Mouse (Mus musculus) liver, embryonic 13.5 days (tissue): ENCODE measurements at regions not wholly inside any gene's neighbourhood (a gene's known extent, or its start where the extent isn't known, plus 50 kb on each side); places are given as distances from the start of the nearest gene placed in this dataset.

Experiments used
- ATAC-seq: fragments of 200-750 bp; cut with Nextera tagmentation; 2 replicates; pipeline ENCODE4 v1.8.0; 2017; ENCODE audit warnings: low read depth, mild to moderate bottlenecking, moderate number of reproducible peaks, moderate library complexity
- DNase-seq: peaks from one replicate; pipeline ENCODE4 v3.0.0; 2022
- H3K27ac ChIP-seq: fragments of 300-500 bp; sonication (generic); 2 replicates; pipeline ENCODE4 v1.5.1; 2015; ENCODE audit warnings: moderate library complexity, mild to moderate bottlenecking, inconsistent platforms
- H3K27me3 ChIP-seq: fragments of 300-500 bp; sonication (generic); 2 replicates; pipeline ENCODE4 v1.6.1; 2015; ENCODE audit warnings: mild to moderate bottlenecking, inconsistent platforms
- H3K36me3 ChIP-seq: fragments of 300-500 bp; sonication (generic); 2 replicates; pipeline ENCODE4 v1.6.1; 2015; ENCODE audit warnings: mild to moderate bottlenecking, inconsistent platforms
- H3K4me1 ChIP-seq: fragments of 300-500 bp; sonication (generic); replicated peaks from 2 replicates; pipeline ENCODE4 v1.6.1; 2015; ENCODE audit warnings: inconsistent platforms
- H3K4me2 ChIP-seq: fragments of 300-500 bp; sonication (generic); 2 replicates; pipeline ENCODE4 v1.6.1; 2015; ENCODE audit warnings: inconsistent platforms, mild to moderate bottlenecking, moderate library complexity
- H3K4me3 ChIP-seq: fragments of 300-500 bp; sonication (generic); replicated peaks from 2 replicates; pipeline ENCODE4 v1.5.1; 2015; ENCODE audit warnings: mild to moderate bottlenecking, inconsistent platforms
- H3K9ac ChIP-seq: fragments of 300-500 bp; sonication (generic); 2 replicates; pipeline ENCODE4 v1.6.1; 2015; ENCODE audit warnings: mild to moderate bottlenecking, inconsistent platforms
- H3K9me3 ChIP-seq: fragments of 300-500 bp; sonication (generic); replicated peaks from 2 replicates; pipeline ENCODE4 v1.6.1; 2016; ENCODE audit warnings: inconsistent platforms
- WGBS: fragments of 180-500 bp; shearing (Covaris S2); methylation state at CpG from one replicate; pipeline ENCODE4 v1.1.7; 2015; ENCODE audit not compliant: insufficient replicate concordance; 5-methylcytosine and 5-hydroxymethylcytosine counted together

- Histone ChIP-seq H3K9ac (no peak overlapping the region), H3K4me1 (0 out of 2 replicates have a peak, but pooled peaks cover 3% of the 10 kb centered on the region), H3K9me3 (no peaks in the 10 kb centered on the region), H3K36me3 (no peaks in the 10 kb centered on the region), H3K27me3 (no peaks in the 10 kb centered on the region), H3K4me3 (no peak overlapping the region), H3K4me2 (no peak overlapping the region), H3K27ac (no peak overlapping the region)
- no peak for ATAC-seq
- no peak for DNase-seq
- WGBS = 66% methylated on average over 3 of the region's 3 CpGs
Measured at GRCm38 (mm10) chr8:115440151-115440550, 267.4 kb downstream of the Maf start.

- no peaks in the 10 kb centered on the region for H3K27me3 ChIP-seq
- H3K4me3 ChIP-seq = no peak overlapping the region
- 63% methylated on average over 5 of the region's 5 CpGs for WGBS
- no peak overlapping the region for H3K27ac ChIP-seq
- no peak for DNase-seq
- no peak for ATAC-seq
- H3K9me3 ChIP-seq = no peaks in the 10 kb centered on the region
- H3K36me3 ChIP-seq = no peaks in the 10 kb centered on the region
- 0 out of 2 replicates have a peak, but pooled peaks cover 3% of the 10 kb centered on the region for H3K4me1 ChIP-seq
- no peak overlapping the region for H3K9ac ChIP-seq
- no peak overlapping the region for H3K4me2 ChIP-seq
Measured at GRCm38 (mm10) chr8:115439512-115439911, 268.1 kb downstream of the Maf start.

DNA sequence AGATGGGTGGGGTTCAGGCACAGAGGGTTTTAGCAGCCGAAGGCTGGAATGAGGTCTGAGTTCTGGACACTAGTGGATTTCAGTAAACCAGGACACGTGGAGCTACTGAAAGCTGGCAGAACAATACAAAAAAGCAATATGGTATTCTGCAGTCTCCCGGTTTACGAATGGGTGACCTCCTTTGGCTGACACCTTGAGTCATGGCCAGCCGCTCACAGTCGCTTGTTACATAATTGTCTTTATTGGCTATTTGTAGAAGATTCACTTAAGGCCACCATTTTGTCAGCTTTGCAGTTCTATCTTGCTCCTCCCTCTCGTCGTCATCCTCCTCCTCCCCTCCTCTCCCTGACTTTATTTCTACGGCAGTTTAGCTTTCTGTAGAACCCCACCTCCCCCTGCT lies 269.6 kb downstream of the Maf start:
- Histone ChIP-seq H3K27me3 (no peaks in the 10 kb centered on the region), H3K4me3 (no peak overlapping the region), H3K36me3 (no peaks in the 10 kb centered on the region), H3K4me1 (0 out of 2 replicates have a peak, but pooled peaks cover 3% of the 10 kb centered on the region), H3K27ac (no peak overlapping the region), H3K4me2 (no peak overlapping the region), H3K9me3 (no peaks in the 10 kb centered on the region), H3K9ac (no peak overlapping the region)
- ATAC-seq = no peak
- no peak for DNase-seq
- WGBS = 70% methylated on average over 9 of the region's 9 CpGs

DNA sequence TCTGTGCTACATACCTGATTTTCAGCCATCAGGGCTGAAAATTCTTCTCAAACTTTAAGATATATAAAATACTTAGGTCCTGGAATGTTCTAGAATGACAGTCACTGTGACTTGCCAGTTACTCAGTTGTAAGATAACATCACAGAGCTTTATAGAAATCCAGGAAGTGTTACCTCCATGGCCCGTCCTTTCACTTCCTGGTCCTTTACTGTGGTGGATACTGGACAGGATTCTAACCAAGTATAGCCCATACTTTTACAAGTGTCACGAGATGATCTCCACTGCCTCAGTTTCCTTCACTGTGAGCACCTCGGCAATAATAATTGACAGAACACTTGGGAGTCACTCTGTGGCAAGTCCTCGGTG lies 271.3 kb downstream of the Maf start:
- Histone ChIP-seq H3K4me3 (no peak overlapping the region), H3K27me3 (no peaks in the 10 kb centered on the region), H3K36me3 (no peaks in the 10 kb centered on the region), H3K9me3 (no peaks in the 10 kb centered on the region), H3K4me1 (0 out of 2 replicates have a peak, but pooled peaks cover 3% of the 10 kb centered on the region), H3K9ac (no peak overlapping the region), H3K4me2 (no peak overlapping the region), H3K27ac (no peak overlapping the region)
- DNase-seq (no peak), ATAC-seq (no peak)
- WGBS = 57% methylated on average over 4 of the region's 4 CpGs

DNA sequence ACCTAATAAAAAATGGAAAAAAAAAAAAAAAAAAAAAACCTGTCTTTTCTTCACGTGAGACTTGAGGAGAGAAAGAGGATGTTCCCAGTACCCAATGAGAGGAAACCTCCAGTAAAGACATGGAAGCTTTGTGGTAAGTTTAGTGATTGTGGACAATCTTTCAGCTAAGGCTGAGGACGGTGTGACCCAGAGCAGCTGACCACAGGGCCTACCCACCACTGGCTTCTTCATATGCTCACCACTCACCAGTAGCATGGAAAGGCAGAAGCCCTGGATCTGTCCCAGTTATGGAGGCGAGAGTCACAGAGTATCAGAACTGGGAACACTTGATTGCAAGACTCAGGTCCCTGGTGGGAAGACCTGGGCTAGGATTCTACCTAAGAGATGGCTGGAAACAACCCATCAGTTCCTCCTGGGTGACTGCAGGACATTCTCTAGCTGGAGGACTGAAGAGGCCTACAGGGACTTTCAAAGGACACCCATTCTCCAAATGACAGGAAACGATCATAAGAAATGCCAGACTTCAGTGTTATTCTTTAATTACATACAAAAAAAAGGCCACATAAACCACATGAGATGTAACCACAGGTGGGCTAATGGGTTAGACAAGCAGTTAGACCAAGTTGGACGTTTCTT lies 271.8 kb downstream of the Maf start:
- H3K4me2 ChIP-seq = no peak overlapping the region
- WGBS = 54% methylated on average over 5 of the region's 5 CpGs
- H3K4me3 ChIP-seq = no peak overlapping the region
- 0 out of 2 replicates have a peak, but pooled peaks cover 3% of the 10 kb centered on the region for H3K4me1 ChIP-seq
- ATAC-seq = no peak
- H3K36me3 ChIP-seq = no peaks in the 10 kb centered on the region
- no peak overlapping the region for H3K27ac ChIP-seq
- H3K9ac ChIP-seq = no peak overlapping the region
- H3K27me3 ChIP-seq = no peaks in the 10 kb centered on the region
- H3K9me3 ChIP-seq = no peaks in the 10 kb centered on the region
- DNase-seq = no peak

DNA sequence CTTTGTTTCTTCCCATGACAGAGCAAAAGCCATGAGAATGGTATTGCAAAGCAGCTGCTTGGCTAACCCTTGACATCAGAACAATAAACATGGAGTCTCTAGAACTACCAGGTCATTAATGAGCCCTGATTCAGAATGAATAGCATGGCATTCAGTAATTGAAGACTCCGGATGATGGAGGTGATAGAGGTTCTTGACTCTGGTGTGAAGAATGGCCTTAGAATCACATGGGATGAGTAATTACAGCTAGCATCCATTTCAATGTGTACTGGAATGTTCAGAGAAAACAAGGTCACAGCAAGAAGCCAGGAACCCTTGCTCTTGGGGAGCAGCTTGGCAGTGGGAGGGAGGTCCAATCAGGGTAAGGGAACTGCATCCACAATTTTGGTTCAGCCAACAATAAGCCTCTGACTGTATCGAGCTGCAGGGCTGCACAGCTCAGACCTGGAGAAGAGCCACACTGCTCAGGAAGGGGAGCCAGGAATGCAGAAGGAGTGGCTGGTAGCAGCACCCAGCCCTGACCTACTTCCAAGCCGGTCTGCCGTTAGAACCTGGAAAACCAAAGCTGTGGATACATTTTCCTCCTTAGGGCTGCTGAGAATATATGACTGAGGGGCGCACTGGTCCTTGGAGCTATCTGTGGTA lies 275.1 kb downstream of the Maf start:
- Histone ChIP-seq H3K27ac (no peak overlapping the region), H3K9ac (no peak overlapping the region), H3K4me1 (0 out of 2 replicates have a peak, but pooled peaks cover 3% of the 10 kb centered on the region), H3K4me3 (no peak overlapping the region), H3K36me3 (no peaks in the 10 kb centered on the region), H3K9me3 (no peaks in the 10 kb centered on the region), H3K27me3 (no peaks in the 10 kb centered on the region), H3K4me2 (no peak overlapping the region)
- DNase-seq (no peak), ATAC-seq (no peak)
- 74% methylated on average over 5 of the region's 5 CpGs for WGBS

DNA sequence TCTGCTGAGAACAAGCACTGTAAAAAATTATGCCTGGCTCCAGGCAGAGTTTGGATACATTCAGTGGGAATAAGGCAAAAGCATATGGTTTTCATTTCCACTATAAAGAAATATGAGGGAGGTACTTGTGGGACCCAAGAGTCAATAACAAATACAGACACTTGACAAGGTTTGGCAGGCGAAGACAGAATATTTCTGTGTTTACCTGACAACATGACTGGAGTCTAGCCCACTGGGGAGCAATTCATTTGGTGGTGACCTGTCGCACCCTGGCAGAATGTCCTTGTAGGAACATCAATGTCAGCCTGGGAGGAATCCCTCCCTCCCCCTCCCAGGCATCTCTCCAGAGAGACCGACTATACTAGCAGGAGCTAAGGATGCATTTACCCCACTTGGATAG lies 276.8 kb downstream of the Maf start:
- Histone ChIP-seq H3K9ac (no peak overlapping the region), H3K36me3 (no peaks in the 10 kb centered on the region), H3K4me2 (no peak overlapping the region), H3K27ac (no peak overlapping the region), H3K9me3 (no peaks in the 10 kb centered on the region), H3K4me1 (no peaks in the 10 kb centered on the region), H3K4me3 (no peak overlapping the region), H3K27me3 (no peaks in the 10 kb centered on the region)
- ATAC-seq = no peak
- 56% methylated on average over 3 of the region's 3 CpGs for WGBS
- no peak for DNase-seq

GRCm38 (mm10) chr8:115429291-115429883 lies 278.2 kb downstream of the Maf start:
- WGBS = 67% methylated on average over 3 of the region's 3 CpGs
- H3K9ac ChIP-seq = no peak overlapping the region
- H3K27me3 ChIP-seq = no peaks in the 10 kb centered on the region
- no peaks in the 10 kb centered on the region for H3K4me1 ChIP-seq
- DNase-seq (no peak), ATAC-seq (no peak)
- no peak overlapping the region for H3K4me2 ChIP-seq
- H3K27ac ChIP-seq = no peak overlapping the region
- H3K4me3 ChIP-seq = no peak overlapping the region
- H3K36me3 ChIP-seq = no peaks in the 10 kb centered on the region
- no peaks in the 10 kb centered on the region for H3K9me3 ChIP-seq

DNA sequence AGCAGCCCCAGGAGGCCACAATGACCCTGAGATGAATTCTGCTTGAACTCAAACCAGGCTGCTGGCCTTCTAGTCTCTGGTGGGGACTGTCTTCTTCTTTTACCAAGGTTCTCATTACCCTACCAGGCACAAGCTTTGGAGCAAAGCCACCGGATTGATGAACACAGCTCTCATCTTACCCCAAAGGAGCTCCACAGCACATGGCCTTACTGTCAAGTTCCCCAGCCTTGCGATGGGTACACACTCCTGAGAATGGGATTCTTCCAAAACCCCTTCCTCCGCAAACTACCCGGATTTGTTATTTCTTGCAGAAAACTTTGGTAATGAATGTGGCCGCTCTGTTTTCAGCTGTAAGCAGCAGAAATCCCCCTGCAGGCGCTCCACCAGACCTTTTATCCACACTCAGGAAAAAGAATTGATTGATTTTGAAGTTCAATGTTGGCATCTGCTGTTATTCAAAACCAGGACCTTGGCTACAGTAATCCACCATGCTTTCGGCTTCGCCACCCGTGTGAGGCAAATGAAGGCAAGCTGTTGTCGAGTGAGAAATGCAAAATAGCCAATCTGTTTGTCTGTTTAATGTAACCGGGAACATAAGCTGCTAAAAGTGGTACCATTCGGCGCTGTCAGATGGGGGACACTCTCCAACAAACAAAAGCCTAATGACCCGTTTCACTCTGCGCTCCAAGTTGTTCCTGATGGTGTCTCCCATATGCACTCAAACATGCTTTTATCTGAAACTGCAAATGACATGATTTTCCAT lies 278.9 kb downstream of the Maf start:
- H3K9me3 ChIP-seq = no peaks in the 10 kb centered on the region
- no peak overlapping the region for H3K27ac ChIP-seq
- H3K9ac ChIP-seq = no peak overlapping the region
- DNase-seq = no peak
- WGBS = 70% methylated on average over 15 of the region's 15 CpGs
- H3K27me3 ChIP-seq = no peaks in the 10 kb centered on the region
- H3K36me3 ChIP-seq = no peaks in the 10 kb centered on the region
- H3K4me1 ChIP-seq = no peaks in the 10 kb centered on the region
- no peak overlapping the region for H3K4me3 ChIP-seq
- H3K4me2 ChIP-seq = no peak overlapping the region
- ATAC-seq = no peak

DNA sequence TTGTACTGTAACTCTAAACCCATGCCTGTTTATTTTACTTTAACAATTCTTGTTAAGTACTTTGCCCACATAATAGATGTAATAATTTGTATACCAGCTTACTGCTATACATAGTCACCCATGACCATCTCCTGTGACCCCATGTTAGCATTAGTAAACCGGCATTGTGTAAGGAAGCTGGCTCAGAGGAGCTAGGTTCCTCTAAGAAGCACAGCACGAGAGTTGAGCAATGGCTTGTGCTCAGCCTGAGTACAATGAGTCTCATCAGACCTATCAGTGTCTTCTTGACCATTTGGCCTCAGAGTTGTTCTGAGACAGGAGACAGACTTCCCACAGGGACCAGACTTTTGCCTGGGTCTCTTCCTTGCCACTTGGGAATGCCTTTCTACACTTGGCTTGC lies 279.6 kb downstream of the Maf start:
- no peaks in the 10 kb centered on the region for H3K4me1 ChIP-seq
- no peak overlapping the region for H3K27ac ChIP-seq
- no peaks in the 10 kb centered on the region for H3K9me3 ChIP-seq
- no peaks in the 10 kb centered on the region for H3K36me3 ChIP-seq
- H3K27me3 ChIP-seq = no peaks in the 10 kb centered on the region
- H3K9ac ChIP-seq = no peak overlapping the region
- ATAC-seq (peak; percentile 34; the same call in 1 of the 2 replicates), DNase-seq (no peak)
- H3K4me2 ChIP-seq = no peak overlapping the region
- WGBS = 42% methylated on average over 2 of the region's 2 CpGs
- H3K4me3 ChIP-seq = no peak overlapping the region

DNA sequence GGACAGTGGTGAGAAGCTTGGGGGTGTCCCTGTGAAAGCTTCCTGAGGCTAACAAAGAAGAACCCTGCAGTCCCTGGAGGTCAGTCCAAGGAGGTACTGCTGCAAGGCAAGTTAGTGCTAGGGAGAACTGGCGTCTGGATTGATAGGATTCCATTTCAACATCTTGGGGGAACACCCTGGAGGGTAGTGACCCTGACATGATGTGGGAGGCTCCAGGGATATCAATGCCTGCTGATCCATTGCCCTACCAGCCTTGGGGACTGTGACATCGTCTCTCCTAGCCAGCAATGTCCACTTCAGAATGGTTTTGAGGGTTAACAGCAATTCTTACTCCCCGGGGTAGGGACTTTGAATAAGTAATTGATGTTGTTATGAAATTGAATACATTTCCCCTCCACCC lies 280.1 kb downstream of the Maf start:
- no peaks in the 10 kb centered on the region for H3K27me3 ChIP-seq
- H3K27ac ChIP-seq = no peak overlapping the region
- H3K4me1 ChIP-seq = no peaks in the 10 kb centered on the region
- no peaks in the 10 kb centered on the region for H3K9me3 ChIP-seq
- H3K36me3 ChIP-seq = no peaks in the 10 kb centered on the region
- H3K4me3 ChIP-seq = no peak overlapping the region
- ATAC-seq = no peak
- no peak overlapping the region for H3K9ac ChIP-seq
- H3K4me2 ChIP-seq = no peak overlapping the region
- 39% methylated on average over 3 of the region's 3 CpGs for WGBS
- no peak for DNase-seq
